Mouse (Mus musculus) C2C12 (cell line): ENCODE results near the gene Frmd4a.

ENCODE experiments used
- CTCF ChIP-seq: IDR thresholded peaks from one replicate; pipeline ENCODE4 v1.5.1; 2011; ENCODE audit not compliant: control insufficient read depth, insufficient read depth, insufficient read length
- FOSL1 ChIP-seq: IDR thresholded peaks from one replicate; pipeline ENCODE4 v1.8.0; 2011; ENCODE audit warnings: mild to moderate bottlenecking, low read length; ENCODE audit not compliant: poor library complexity, insufficient read depth, severe bottlenecking
- MAX ChIP-seq: IDR thresholded peaks from one replicate; pipeline ENCODE4 v1.6.1; 2011; ENCODE audit warnings: mild to moderate bottlenecking, control low read depth
- MYOD1 ChIP-seq: IDR thresholded peaks from one replicate; pipeline ENCODE4 v1.6.1; 2011; ENCODE audit warnings: low read depth; ENCODE audit not compliant: control insufficient read depth, insufficient read length
- USF1 ChIP-seq: IDR thresholded peaks from one replicate; pipeline ENCODE4 v1.6.1; 2011; ENCODE audit warnings: low read depth, mild to moderate bottlenecking, control low read depth, moderate library complexity

GRCm38 (mm10) chr2:4223316-4223715, 205.8 kb downstream of the Frmd4a start:
- TF ChIP-seq MAX (no peak), CTCF (no peak), FOSL1 (no peak), USF1 (no peak), MYOD1 (no peak)
